Mouse (Mus musculus) liver, postnatal 0 days (tissue): ENCODE data around the gene Neo1. TPM values are rescaled to one million over a fixed set of nuclear protein-coding genes. Genes with fewer than 3 reads are reported as not detected.
"Not testable (repeated sequence)": the region's sequence is repeated elsewhere in the genome, so short reads cannot be mapped to it uniquely, and the experiment has no call there.

Source experiments
- ATAC-seq: fragments of 200-750 bp; cut with Nextera tagmentation; 2 replicates; pipeline ENCODE4 v1.8.0; 2017; ENCODE audit warnings: mild to moderate bottlenecking, moderate library complexity
- DNase-seq: peaks from one replicate; pipeline ENCODE4 v3.0.0-alpha.2; 2016
- H3K27ac ChIP-seq: fragments of 300-500 bp; sonication (generic); 2 replicates; pipeline ENCODE4 v1.5.1; 2014; ENCODE audit warnings: antibody characterized with exemption, moderate library complexity, mild to moderate bottlenecking, low read depth
- H3K27me3 ChIP-seq: fragments of 300-500 bp; sonication (generic); 2 replicates; pipeline ENCODE4 v1.6.1; 2014; ENCODE audit warnings: low read length, control low read depth, mixed read lengths; ENCODE audit not compliant: insufficient read depth
- H3K36me3 ChIP-seq: fragments of 300-500 bp; sonication (generic); replicated peaks from 2 replicates; pipeline ENCODE4 v1.6.1; 2014; ENCODE audit warnings: mild to moderate bottlenecking, control low read depth, low read length, moderate library complexity, mixed read lengths; ENCODE audit not compliant: insufficient read depth
- H3K4me1 ChIP-seq: fragments of 300-500 bp; sonication (generic); 2 replicates; pipeline ENCODE4 v1.6.1; 2014; ENCODE audit warnings: antibody characterized with exemption, mild to moderate bottlenecking, control low read depth; ENCODE audit not compliant: insufficient read depth
- H3K4me2 ChIP-seq: fragments of 300-500 bp; sonication (generic); 2 replicates; pipeline ENCODE4 v1.6.1; 2014; ENCODE audit warnings: low read depth, mild to moderate bottlenecking, low read length, moderate library complexity, mixed read lengths
- H3K4me3 ChIP-seq: fragments of 300-500 bp; sonication (generic); 2 replicates; pipeline ENCODE4 v1.5.1; 2014; ENCODE audit warnings: low read depth, low read length
- H3K9ac ChIP-seq: fragments of 300-500 bp; sonication (generic); replicated peaks from 2 replicates; pipeline ENCODE4 v1.6.1; 2014; ENCODE audit warnings: mild to moderate bottlenecking, moderate library complexity
- H3K9me3 ChIP-seq: fragments of 300-500 bp; sonication (generic); 2 replicates; pipeline ENCODE4 v1.6.1; 2016; ENCODE audit warnings: mild to moderate bottlenecking, control low read depth, low read length, mixed read lengths
- CTCF ChIP-seq: sonication (generic); IDR thresholded peaks from 2 replicates; pipeline ENCODE4 v1.5.1; 2016; ENCODE audit warnings: antibody characterized with exemption, low read depth
- EP300 ChIP-seq: IDR thresholded peaks from 2 replicates; pipeline ENCODE4 v1.6.1; 2016; ENCODE audit warnings: antibody characterized with exemption, low read depth, mild to moderate bottlenecking
- WGBS: fragments of 180-500 bp; shearing (Covaris S2); extraction: QIAGEN DNeasy Blood & Tissue Kit; methylation state at CpG from one replicate; pipeline ENCODE4 v1.1.7; 2014; ENCODE audit not compliant: insufficient replicate concordance; 5-methylcytosine and 5-hydroxymethylcytosine counted together
- polyA plus RNA-seq: library from polyadenylated mRNA; unstranded; fragments of >200 nt; fragmentation: Nextera tagmentation; extraction: Ambion mirVana; gene quantifications from 2 replicates; pipeline ENCODE4 v1.2.1, GENCODE M21; 2015

Neo1 gene
- polyA plus RNA-seq, 1 experiment from 2014 or later = 1.2 TPM

- no peaks in the 10 kb centered on the region for H3K4me1 ChIP-seq
- no peak for DNase-seq
- H3K9ac ChIP-seq = no peak overlapping the region
- H3K27me3 ChIP-seq = no peaks in the 10 kb centered on the region
- no peak for ATAC-seq
- no peaks in the 10 kb centered on the region for H3K36me3 ChIP-seq
- WGBS = 29% methylated on average over 3 of the region's 3 CpGs
- no peak overlapping the region for H3K4me3 ChIP-seq
- no peaks in the 10 kb centered on the region for H3K9me3 ChIP-seq
- TF ChIP-seq CTCF (peak; percentile 18), EP300 (no peak)
- no peak overlapping the region for H3K4me2 ChIP-seq
- no peak overlapping the region for H3K27ac ChIP-seq
Observed at GRCm38 (mm10) chr9:58955507-58955906, 80.7 kb downstream of the Neo1 start.

GRCm38 (mm10) chr9:58945910-58946309, 90.3 kb downstream of the Neo1 start:
- not testable (repeated sequence) for H3K4me3 ChIP-seq, H3K27ac ChIP-seq, H3K9me3 ChIP-seq, H3K36me3 ChIP-seq, H3K4me2 ChIP-seq, H3K4me1 ChIP-seq, H3K27me3 ChIP-seq, H3K9ac ChIP-seq, ATAC-seq, DNase-seq
- WGBS = 100% methylated on average over 1 of the region's 1 CpGs

- 44% methylated on average over 2 of the region's 2 CpGs for WGBS
- H3K9ac ChIP-seq = no peak overlapping the region
Observed at GRCm38 (mm10) chr9:58934776-58935175, 101.5 kb downstream of the Neo1 start.

GRCm38 (mm10) chr9:58928103-58928502, 108.1 kb downstream of the Neo1 start:
- TF ChIP-seq CTCF (peak; percentile 77), EP300 (no peak)
- no peak overlapping the region for H3K9ac ChIP-seq
- H3K9me3 ChIP-seq = no peaks in the 10 kb centered on the region
- no peaks in the 10 kb centered on the region for H3K4me1 ChIP-seq
- H3K4me3 ChIP-seq = no peak overlapping the region
- WGBS = 20% methylated on average over 1 of the region's 1 CpGs
- DNase-seq (no peak), ATAC-seq (no peak)
- no peak overlapping the region for H3K4me2 ChIP-seq
- no peak overlapping the region for H3K27ac ChIP-seq
- H3K27me3 ChIP-seq = no peaks in the 10 kb centered on the region
- no peaks in the 10 kb centered on the region for H3K36me3 ChIP-seq

More at GRCm38 (mm10) chr9:58934776-58935175, 101.5 kb downstream of the Neo1 start:
- TF ChIP-seq EP300 = no peak
- no peak for TF ChIP-seq CTCF
- DNase-seq (no peak), ATAC-seq (no peak)
- no peak overlapping the region for H3K27ac ChIP-seq
- H3K4me1 ChIP-seq = no peaks in the 10 kb centered on the region
- no peak overlapping the region for H3K4me2 ChIP-seq
- no peak overlapping the region for H3K4me3 ChIP-seq
- H3K36me3 ChIP-seq = no peaks in the 10 kb centered on the region
- H3K27me3 ChIP-seq = no peaks in the 10 kb centered on the region
- H3K9me3 ChIP-seq = no peaks in the 10 kb centered on the region

GRCm38 (mm10) chr9:58902869-58903585, 133.2 kb downstream of the Neo1 start:
- Histone ChIP-seq H3K4me3 (no peak overlapping the region), H3K27ac (no peak overlapping the region), H3K9ac (no peak overlapping the region), H3K4me1 (no peaks in the 10 kb centered on the region; the same call in 1 of the 2 replicates), H3K36me3 (no peaks in the 10 kb centered on the region; the same call in 1 of the 2 replicates), H3K4me2 (no peak overlapping the region), H3K27me3 (no peaks in the 10 kb centered on the region), H3K9me3 (no peaks in the 10 kb centered on the region)
- DNase-seq = peak; percentile 57
- 52% methylated on average over 6 of the region's 6 CpGs for WGBS
- ATAC-seq = no peak
- no peak for TF ChIP-seq EP300
- TF ChIP-seq CTCF = peak; percentile 68

GRCm38 (mm10) chr9:58899602-58900001, 136.6 kb downstream of the Neo1 start:
- H3K27me3 ChIP-seq = no peaks in the 10 kb centered on the region
- no peak for ATAC-seq
- H3K4me2 ChIP-seq = no peak overlapping the region
- no peak overlapping the region for H3K9ac ChIP-seq
- TF ChIP-seq CTCF (no peak), EP300 (no peak)
- no peaks in the 10 kb centered on the region for H3K9me3 ChIP-seq
- no peak overlapping the region for H3K4me3 ChIP-seq
- no peak overlapping the region for H3K27ac ChIP-seq
- H3K36me3 ChIP-seq = no peaks in the 10 kb centered on the region; the same call in 1 of the 2 replicates
- no peaks in the 10 kb centered on the region; the same call in 1 of the 2 replicates for H3K4me1 ChIP-seq
- no peak for DNase-seq
